Mouse (Mus musculus): ENCODE results near the gene Ugt1a2. TPM values are rescaled to one million over a fixed set of nuclear protein-coding genes. Genes with fewer than 3 reads are reported as not detected.
"Not testable (repeated sequence)": the region's sequence is repeated elsewhere in the genome, so short reads cannot be mapped to it uniquely, and the experiment has no call there.

Gene Ugt1a2
- total and polyA plus RNA-seq, 2 experiments from 2014 or later, result not detected

GRCm38 (mm10) chr1:88217144-88217543 lies 16.7 kb downstream of the Ugt1a2 start:
- ATAC-seq (no peak), DNase-seq (ENCODE audit: low spot score) (no peak)
- Histone ChIP-seq H3K4me1 (ENCODE audit: insufficient read depth, low read length) (no peaks in the 10 kb centered on the region), H3K27me3 (ENCODE audit: insufficient read depth, low read length) (no peaks in the 10 kb centered on the region), H3K9me3 (ENCODE audit: low read length) (peaks cover 54% of the 10 kb centered on the region), H3K36me3 (ENCODE audit: insufficient read depth, low read length) (no peaks in the 10 kb centered on the region), H3K9ac (replicated peaks; ENCODE audit: low read length) (no peak overlapping the region), H3K4me3 (ENCODE audit: low read length) (no peak overlapping the region), H3K4me2 (ENCODE audit: low read depth, low read length) (no peak overlapping the region), H3K27ac (no peak overlapping the region)
- TF ChIP-seq CTCF (IDR thresholded peaks at IDR 0.05; ENCODE audit: low read depth), result peak; percentile 13; the same call in 1 of the 2 replicates
- 55% methylated on average over 2 of the region's 2 CpGs for whole genome bisulfite sequencing

GRCm38 (mm10) chr1:88217576-88217975 lies 17.2 kb downstream of the Ugt1a2 start:
- 46% methylated on average over 3 of the region's 3 CpGs for WGBS
- no peak overlapping the region for H3K4me3 ChIP-seq (ENCODE audit: low read length)

GRCm38 (mm10) chr1:88218051-88218450 lies 17.6 kb downstream of the Ugt1a2 start:
- WGBS, result 75% methylated on average over 9 of the region's 9 CpGs
- ATAC-seq (no peak), DNase-seq (ENCODE audit: low spot score) (no peak)
- Histone ChIP-seq H3K9me3 (ENCODE audit: low read length) (peaks cover 47% of the 10 kb centered on the region), H3K4me2 (ENCODE audit: low read depth, low read length) (no peak overlapping the region), H3K4me3 (ENCODE audit: low read length) (no peak overlapping the region), H3K27ac (no peak overlapping the region), H3K36me3 (ENCODE audit: insufficient read depth, low read length) (no peaks in the 10 kb centered on the region), H3K4me1 (ENCODE audit: insufficient read depth, low read length) (no peaks in the 10 kb centered on the region), H3K27me3 (ENCODE audit: insufficient read depth, low read length) (no peaks in the 10 kb centered on the region), H3K9ac (replicated peaks; ENCODE audit: low read length) (no peak overlapping the region)
- no peak for TF ChIP-seq CTCF (IDR thresholded peaks at IDR 0.05; ENCODE audit: low read depth)

More at GRCm38 (mm10) chr1:88217576-88217975, 17.2 kb downstream of the Ugt1a2 start:
- DNase-seq (ENCODE audit: low spot score) (peak; percentile 10), ATAC-seq (no peak)
- Histone ChIP-seq H3K9me3 (ENCODE audit: low read length) (peaks cover 52% of the 10 kb centered on the region), H3K4me2 (ENCODE audit: low read depth, low read length) (no peak overlapping the region), H3K9ac (replicated peaks; ENCODE audit: low read length) (no peak overlapping the region), H3K36me3 (ENCODE audit: insufficient read depth, low read length) (no peaks in the 10 kb centered on the region), H3K27ac (no peak overlapping the region), H3K27me3 (ENCODE audit: insufficient read depth, low read length) (no peaks in the 10 kb centered on the region), H3K4me1 (ENCODE audit: insufficient read depth, low read length) (no peaks in the 10 kb centered on the region)
- no peak for TF ChIP-seq CTCF (IDR thresholded peaks at IDR 0.05; ENCODE audit: low read depth)

- no peak for ATAC-seq
- H3K4me1 ChIP-seq (ENCODE audit: insufficient read depth, low read length), result no peaks in the 10 kb centered on the region
- H3K27ac ChIP-seq, result no peak overlapping the region
- no peak overlapping the region for H3K9ac ChIP-seq (replicated peaks; ENCODE audit: low read length)
- peaks cover 42% of the 10 kb centered on the region for H3K9me3 ChIP-seq (ENCODE audit: low read length)
- no peak overlapping the region for H3K4me3 ChIP-seq (ENCODE audit: low read length)
- WGBS, result 49% methylated on average over 4 of the region's 4 CpGs
- no peak for DNase-seq (ENCODE audit: low spot score)
- no peaks in the 10 kb centered on the region for H3K27me3 ChIP-seq (ENCODE audit: insufficient read depth, low read length)
- H3K4me2 ChIP-seq (ENCODE audit: low read depth, low read length), result no peak overlapping the region
- no peaks in the 10 kb centered on the region for H3K36me3 ChIP-seq (ENCODE audit: insufficient read depth, low read length)
- TF ChIP-seq CTCF (IDR thresholded peaks at IDR 0.05; ENCODE audit: low read depth), result no peak
Measured at GRCm38 (mm10) chr1:88218591-88218990, 18.2 kb downstream of the Ugt1a2 start.

- H3K9ac ChIP-seq (replicated peaks; ENCODE audit: low read length), result no peak overlapping the region
- H3K36me3 ChIP-seq (ENCODE audit: insufficient read depth, low read length), result no peaks in the 10 kb centered on the region
- WGBS, result 20% methylated on average over 1 of the region's 1 CpGs
- peaks cover 37% of the 10 kb centered on the region for H3K9me3 ChIP-seq (ENCODE audit: low read length)
- H3K4me1 ChIP-seq (ENCODE audit: insufficient read depth, low read length), result no peaks in the 10 kb centered on the region
- DNase-seq (ENCODE audit: low spot score), result no peak
- ATAC-seq, result no peak
- H3K27me3 ChIP-seq (ENCODE audit: insufficient read depth, low read length), result no peaks in the 10 kb centered on the region
- no peak overlapping the region for H3K4me2 ChIP-seq (ENCODE audit: low read depth, low read length)
- no peak for TF ChIP-seq CTCF (IDR thresholded peaks at IDR 0.05; ENCODE audit: low read depth)
- H3K4me3 ChIP-seq (ENCODE audit: low read length), result no peak overlapping the region
- no peak overlapping the region for H3K27ac ChIP-seq
Measured at GRCm38 (mm10) chr1:88219054-88219453, 18.7 kb downstream of the Ugt1a2 start.

GRCm38 (mm10) chr1:88220336-88220735 lies 19.9 kb downstream of the Ugt1a2 start:
- Histone ChIP-seq H3K36me3 (ENCODE audit: insufficient read depth, low read length) (no peaks in the 10 kb centered on the region), H3K9ac (replicated peaks; ENCODE audit: low read length) (no peak overlapping the region), H3K4me1 (ENCODE audit: insufficient read depth, low read length) (no peaks in the 10 kb centered on the region), H3K9me3 (ENCODE audit: low read length) (peaks cover 27% of the 10 kb centered on the region), H3K4me3 (ENCODE audit: low read length) (no peak overlapping the region), H3K4me2 (ENCODE audit: low read depth, low read length) (no peak overlapping the region), H3K27me3 (ENCODE audit: insufficient read depth, low read length) (no peaks in the 10 kb centered on the region), H3K27ac (no peak overlapping the region)
- no peak for DNase-seq (ENCODE audit: low spot score)
- no peak for ATAC-seq
- no peak for TF ChIP-seq CTCF (IDR thresholded peaks at IDR 0.05; ENCODE audit: low read depth)

- Histone ChIP-seq H3K4me1 (ENCODE audit: insufficient read depth, low read length) (no peaks in the 10 kb centered on the region), H3K27me3 (ENCODE audit: insufficient read depth, low read length) (no peaks in the 10 kb centered on the region), H3K9ac (replicated peaks; ENCODE audit: low read length) (no peak overlapping the region), H3K36me3 (ENCODE audit: insufficient read depth, low read length) (no peaks in the 10 kb centered on the region), H3K4me2 (ENCODE audit: low read depth, low read length) (no peak overlapping the region), H3K9me3 (ENCODE audit: low read length) (peaks cover 29% of the 10 kb centered on the region), H3K4me3 (ENCODE audit: low read length) (no peak overlapping the region), H3K27ac (no peak overlapping the region)
- no peak for ATAC-seq
- WGBS, result 50% methylated on average over 2 of the region's 2 CpGs
- TF ChIP-seq CTCF (IDR thresholded peaks at IDR 0.05; ENCODE audit: low read depth), result no peak
- no peak for DNase-seq (ENCODE audit: low spot score)
Measured at GRCm38 (mm10) chr1:88222216-88222615, 21.8 kb downstream of the Ugt1a2 start.

GRCm38 (mm10) chr1:88223011-88223515 lies 22.7 kb downstream of the Ugt1a2 start:
- H3K27me3 ChIP-seq (ENCODE audit: insufficient read depth, low read length); H3K9ac ChIP-seq (replicated peaks; ENCODE audit: low read length); H3K4me3 ChIP-seq (ENCODE audit: low read length); H3K4me2 ChIP-seq (ENCODE audit: low read depth, low read length); ATAC-seq; DNase-seq (ENCODE audit: low spot score); H3K36me3 ChIP-seq (ENCODE audit: insufficient read depth, low read length); H3K4me1 ChIP-seq (ENCODE audit: insufficient read depth, low read length); H3K27ac ChIP-seq: not testable (repeated sequence)
- H3K9me3 ChIP-seq (ENCODE audit: low read length), result peaks cover 32% of the 10 kb centered on the region
